Mouse (Mus musculus) small intestine, adult 2 months (tissue): ENCODE data around the gene Olfr221.

ENCODE experiments used
- CTCF ChIP-seq: fragments of 200-500 bp; IDR thresholded peaks from 2 replicates; pipeline ENCODE4 v1.5.1; 2012; ENCODE audit warnings: low read depth, mild to moderate bottlenecking, control low read depth, inconsistent platforms, low read length, moderate library complexity, mixed read lengths; ENCODE audit not compliant: insufficient replicate concordance, insufficient read length; ENCODE audit errors: extremely low read depth
- POLR2A ChIP-seq: fragments of 200-500 bp; IDR thresholded peaks from 2 replicates; pipeline ENCODE4 v1.6.1; 2012; ENCODE audit warnings: low read depth, mild to moderate bottlenecking, control low read depth, inconsistent platforms, low read length, moderate library complexity

DNA sequence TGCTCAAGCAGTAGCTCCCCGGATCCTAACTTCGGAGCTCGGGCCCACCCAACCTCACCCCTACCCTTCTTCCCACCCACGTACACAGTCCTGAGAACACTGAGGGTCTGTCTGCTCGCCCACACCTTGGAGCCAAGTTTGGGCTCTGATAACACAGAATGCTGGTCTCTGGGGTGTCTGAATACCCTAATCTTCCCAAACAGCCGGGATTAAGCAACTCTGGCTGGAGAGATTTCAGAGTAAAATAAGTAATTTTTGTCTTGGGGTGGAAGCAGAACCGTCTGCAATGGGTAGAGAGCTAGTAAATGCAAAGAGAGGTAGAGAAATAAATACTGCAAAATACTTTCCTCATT, 56.1 kb downstream of the Olfr221 start:
- TF ChIP-seq POLR2A (no peak), CTCF (no peak)
